Mouse (Mus musculus): ENCODE measurements around the gene Armc5. TPM values are rescaled to one million over a fixed set of nuclear protein-coding genes. Genes with fewer than 3 reads are reported as not detected.

The Armc5 gene
- total RNA-seq, 1 experiment from 2014 or later: 16.2 TPM

- DNase-seq: peak; percentile 69
Measured at GRCm38 (mm10) chr7:128246496-128247391, 9.6 kb downstream of the Armc5 start, which contains the start of gene Tgfb1i1. Gene Tgfb1i1 (plus strand): TSS chr7:128246812.

GRCm38 (mm10) chr7:128247443-128247842 is 10.3 kb downstream of the Armc5 start:
- DNase-seq: peak; percentile 92

- no peak for DNase-seq
Measured at GRCm38 (mm10) chr7:128248081-128249042, 11.2 kb downstream of the Armc5 start.

- DNase-seq: no peak
Measured at GRCm38 (mm10) chr7:128249998-128250397, 12.9 kb downstream of the Armc5 start.

GRCm38 (mm10) chr7:128251946-128252345 is 14.8 kb downstream of the Armc5 start:
- no peak for DNase-seq

GRCm38 (mm10) chr7:128252609-128253008 is 15.5 kb downstream of the Armc5 start:
- peak; percentile 42 for DNase-seq

GRCm38 (mm10) chr7:128254978-128255377 is 17.8 kb downstream of the Armc5 start:
- DNase-seq: no peak

GRCm38 (mm10) chr7:128255757-128256156 is 18.6 kb downstream of the Armc5 start:
- no peak for DNase-seq

- peak; percentile 55 for DNase-seq
Measured at GRCm38 (mm10) chr7:128256783-128257334, 19.7 kb downstream of the Armc5 start.

- no peak for DNase-seq
Measured at GRCm38 (mm10) chr7:128265411-128265810, 28.3 kb downstream of the Armc5 start, which contains the start of gene Slc5a2. Gene Slc5a2 (plus strand): TSS chr7:128265657.

GRCm38 (mm10) chr7:128266056-128266455 is 28.9 kb downstream of the Armc5 start:
- no peak for DNase-seq

- no peak for DNase-seq
Measured at GRCm38 (mm10) chr7:128267391-128267790, 30.2 kb downstream of the Armc5 start.

- no peak for DNase-seq
Measured at GRCm38 (mm10) chr7:128267813-128268212, 30.7 kb downstream of the Armc5 start.

GRCm38 (mm10) chr7:128270431-128270850 is 33.3 kb downstream of the Armc5 start:
- DNase-seq: no peak

- no peak for DNase-seq
Measured at GRCm38 (mm10) chr7:128271496-128271895, 34.4 kb downstream of the Armc5 start.

- peak; percentile 50 for DNase-seq
Measured at GRCm38 (mm10) chr7:128276051-128276450, 38.9 kb downstream of the Armc5 start.

GRCm38 (mm10) chr7:128279750-128280149 is 42.6 kb downstream of the Armc5 start:
- DNase-seq: no peak

- DNase-seq: no peak
Measured at GRCm38 (mm10) chr7:128281765-128282164, 44.6 kb downstream of the Armc5 start.

- DNase-seq: no peak
Measured at GRCm38 (mm10) chr7:128282532-128283244, 45.5 kb downstream of the Armc5 start.

- DNase-seq: no peak
Measured at GRCm38 (mm10) chr7:128284047-128284446, 46.9 kb downstream of the Armc5 start.

GRCm38 (mm10) chr7:128285060-128285459 is 47.9 kb downstream of the Armc5 start:
- peak; percentile 37 for DNase-seq
